Mouse (Mus musculus) small intestine, adult 2 months (tissue): Measurements from ENCODE around the gene Zmiz1. TPM values are rescaled to one million over a fixed set of nuclear protein-coding genes. Genes with fewer than 3 reads are reported as not detected.

ENCODE experiments used
- H3K27ac ChIP-seq: fragments of 200-500 bp; 2 replicates; pipeline ENCODE4 v1.5.1; 2012; ENCODE audit warnings: low read depth, low read length, control low read depth, inconsistent platforms; ENCODE audit not compliant: insufficient read depth
- H3K27me3 ChIP-seq: fragments of 200-500 bp; 2 replicates; pipeline ENCODE4 v1.6.1; 2012; ENCODE audit warnings: mild to moderate bottlenecking, moderate library complexity, low read length, inconsistent platforms; ENCODE audit not compliant: control insufficient read depth, insufficient read depth
- H3K36me3 ChIP-seq: fragments of 200-500 bp; 2 replicates; pipeline ENCODE4 v1.6.1; 2012; ENCODE audit warnings: mild to moderate bottlenecking, low read length, control low read depth, inconsistent platforms; ENCODE audit not compliant: control insufficient read depth, insufficient read depth
- H3K4me1 ChIP-seq: fragments of 200-500 bp; 2 replicates; pipeline ENCODE4 v1.6.1; 2012; ENCODE audit warnings: low read length, inconsistent platforms, mixed read lengths; ENCODE audit not compliant: control insufficient read depth, insufficient read depth, insufficient read length
- H3K4me3 ChIP-seq: fragments of 200-500 bp; 2 replicates; pipeline ENCODE4 v1.5.1; 2012; ENCODE audit warnings: low read depth, mild to moderate bottlenecking, control low read depth, inconsistent platforms, low read length, moderate library complexity
- CTCF ChIP-seq: fragments of 200-500 bp; IDR thresholded peaks from 2 replicates; pipeline ENCODE4 v1.5.1; 2012; ENCODE audit warnings: low read depth, mild to moderate bottlenecking, control low read depth, inconsistent platforms, low read length, moderate library complexity, mixed read lengths; ENCODE audit not compliant: insufficient replicate concordance, insufficient read length; ENCODE audit errors: extremely low read depth
- POLR2A ChIP-seq: fragments of 200-500 bp; IDR thresholded peaks from 2 replicates; pipeline ENCODE4 v1.6.1; 2012; ENCODE audit warnings: low read depth, mild to moderate bottlenecking, control low read depth, inconsistent platforms, low read length, moderate library complexity
- WGBS: fragments of 180-500 bp; shearing (Covaris S2); methylation state at CpG from one replicate; pipeline ENCODE4 v1.1.7; 2018; 5-methylcytosine and 5-hydroxymethylcytosine counted together
- polyA plus RNA-seq: library from polyadenylated mRNA; depleted of rRNA; stranded (reverse); fragments of >200 nt; gene quantifications from 2 replicates; pipeline ENCODE4 v1.2.3, GENCODE M21; 2012

Gene Zmiz1
- polyA plus RNA-seq, 1 experiment, result 91.5 TPM

DNA sequence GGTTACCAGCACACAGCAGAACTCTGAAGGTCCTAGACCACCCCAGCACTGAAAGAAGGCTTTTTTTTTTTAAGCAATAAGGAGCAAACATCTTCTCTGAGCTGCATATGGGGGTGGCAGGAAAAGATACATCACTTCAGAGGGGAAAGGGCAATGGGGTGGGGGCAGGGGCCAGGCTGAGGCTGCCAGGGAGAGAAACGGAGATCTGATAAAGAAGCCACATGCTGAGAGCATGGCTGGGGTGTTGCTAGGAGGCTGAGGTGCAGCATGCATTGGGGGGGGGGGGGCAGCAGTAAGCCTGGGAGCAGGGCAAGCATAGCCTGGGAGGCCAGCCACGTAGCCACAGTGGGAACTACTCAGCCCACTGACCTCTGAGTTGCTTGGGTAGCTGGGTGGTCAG lies 16.3 kb upstream of the Zmiz1 start:
- no peaks in the 10 kb centered on the region for H3K36me3 ChIP-seq
- no peak for TF ChIP-seq CTCF
- no peak for TF ChIP-seq POLR2A
- H3K4me1 ChIP-seq, result 0 out of 2 replicates have a peak, but pooled peaks cover 2% of the 10 kb centered on the region
- WGBS, result 66% methylated on average over 2 of the region's 2 CpGs
- no peak overlapping the region for H3K27ac ChIP-seq
- no peak overlapping the region for H3K4me3 ChIP-seq
- H3K27me3 ChIP-seq, result no peaks in the 10 kb centered on the region

DNA sequence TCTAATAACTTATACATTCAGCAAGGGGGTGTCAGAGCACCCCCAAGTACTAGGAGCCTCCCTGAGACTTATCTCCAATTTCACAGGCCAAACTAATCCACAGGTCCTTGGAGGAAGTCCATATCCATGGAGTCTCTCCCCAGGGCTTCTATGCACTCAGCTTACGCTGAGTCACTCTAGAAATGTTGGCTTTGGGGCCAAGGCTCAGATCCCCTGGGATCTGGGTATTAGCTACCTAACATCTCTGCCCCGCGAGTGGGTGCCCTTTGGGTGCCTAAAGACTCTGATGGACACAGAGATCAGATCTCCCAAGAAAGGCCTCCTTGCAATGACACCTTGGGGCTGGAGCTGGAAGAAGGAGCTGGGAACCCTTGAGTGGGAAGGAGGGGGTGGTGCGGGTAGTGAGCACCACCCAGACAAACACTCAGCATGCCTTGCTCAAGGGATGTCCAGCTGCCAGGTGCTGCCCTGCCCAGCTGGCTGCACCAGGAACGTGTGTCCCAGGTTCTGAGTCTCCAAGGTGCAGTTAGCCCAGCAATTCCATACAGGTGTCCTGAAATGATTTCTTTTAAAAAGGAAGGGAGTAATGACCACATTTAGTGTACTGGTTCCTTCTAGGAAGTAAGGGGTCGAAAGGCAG lies 11.7 kb upstream of the Zmiz1 start:
- no peak for TF ChIP-seq CTCF
- TF ChIP-seq POLR2A, result no peak
- peaks cover 13% of the 10 kb centered on the region; the same call in 1 of the 2 replicates for H3K4me1 ChIP-seq
- no peaks in the 10 kb centered on the region for H3K27me3 ChIP-seq
- H3K27ac ChIP-seq, result no peak overlapping the region
- 67% methylated on average over 6 of the region's 6 CpGs for WGBS
- H3K36me3 ChIP-seq, result no peaks in the 10 kb centered on the region
- no peak overlapping the region for H3K4me3 ChIP-seq

GRCm38 (mm10) chr14:25448471-25448870 lies 10.5 kb upstream of the Zmiz1 start:
- no peaks in the 10 kb centered on the region for H3K27me3 ChIP-seq
- no peak overlapping the region for H3K4me3 ChIP-seq
- H3K36me3 ChIP-seq, result no peaks in the 10 kb centered on the region
- H3K4me1 ChIP-seq, result peaks cover 23% of the 10 kb centered on the region
- no peak overlapping the region for H3K27ac ChIP-seq
- 88% methylated on average over 2 of the region's 2 CpGs for WGBS
- TF ChIP-seq POLR2A, result no peak
- no peak for TF ChIP-seq CTCF

- WGBS, result 17% methylated on average over 7 of the region's 7 CpGs
- Histone ChIP-seq H3K27ac (peak overlapping the region; percentile 99), H3K36me3 (no peaks in the 10 kb centered on the region), H3K27me3 (no peaks in the 10 kb centered on the region), H3K4me3 (peak overlapping the region; percentile 31), H3K4me1 (peaks cover 45% of the 10 kb centered on the region)
- TF ChIP-seq POLR2A (peak; percentile 31; the same call in 1 of the 2 replicates), CTCF (no peak)
Observed at GRCm38 (mm10) chr14:25451099-25451667, 7.8 kb upstream of the Zmiz1 start.

GRCm38 (mm10) chr14:25451699-25452632 lies 7.0 kb upstream of the Zmiz1 start:
- WGBS, result 24% methylated on average over 10 of the region's 10 CpGs
- Histone ChIP-seq H3K4me3 (peak overlapping the region; percentile 31; the same call in 1 of the 2 replicates), H3K27ac (peak overlapping the region; percentile 99), H3K36me3 (no peaks in the 10 kb centered on the region), H3K4me1 (peaks cover 50% of the 10 kb centered on the region), H3K27me3 (no peaks in the 10 kb centered on the region)
- TF ChIP-seq CTCF (no peak), POLR2A (no peak)

GRCm38 (mm10) chr14:25452633-25453025 lies 6.4 kb upstream of the Zmiz1 start:
- 33% methylated on average over 2 of the region's 2 CpGs for WGBS

More at GRCm38 (mm10) chr14:25452633-25453025, 6.4 kb upstream of the Zmiz1 start:
- H3K36me3 ChIP-seq, result no peaks in the 10 kb centered on the region
- no peak for TF ChIP-seq POLR2A
- H3K4me3 ChIP-seq, result no peak overlapping the region
- peaks cover 48% of the 10 kb centered on the region for H3K4me1 ChIP-seq
- no peaks in the 10 kb centered on the region for H3K27me3 ChIP-seq
- peak overlapping the region; percentile 99 for H3K27ac ChIP-seq
